Mouse (Mus musculus) liver, embryonic 14.5 days (tissue): ENCODE data around the gene Mrpl51. TPM values are rescaled to one million over a fixed set of nuclear protein-coding genes. Genes with fewer than 3 reads are reported as not detected.
A peak's percentile ranks its signal among the peaks of the same experiment; 100 is the strongest.
"Not testable (repeated sequence)": the region's sequence is repeated elsewhere in the genome, so short reads cannot be mapped to it uniquely, and the experiment has no call there.

ENCODE experiments used
- ATAC-seq: fragments of 200-750 bp; cut with Nextera tagmentation; 2 replicates; pipeline ENCODE4 v1.8.0; 2017; ENCODE audit warnings: moderate number of reproducible peaks, mild to moderate bottlenecking, moderate library complexity; ENCODE audit not compliant: insufficient read depth
- DNase-seq, 3 experiments: peaks; one replicate each; pipeline ENCODE4 v3.0.0-alpha.2; 2012 to 2013; ENCODE audit warnings: low read depth in 3 of 3, low spot score in 3 of 3
- H3K27ac ChIP-seq: fragments of 300-500 bp; sonication (generic); 2 replicates; pipeline ENCODE4 v1.5.1; 2014; ENCODE audit warnings: moderate library complexity, mild to moderate bottlenecking, control low read depth, inconsistent platforms
- H3K27me3 ChIP-seq: fragments of 300-500 bp; sonication (generic); 2 replicates; pipeline ENCODE4 v1.6.1; 2014; ENCODE audit warnings: mild to moderate bottlenecking, low read length, moderate library complexity; ENCODE audit not compliant: control insufficient read depth, insufficient read depth
- H3K36me3 ChIP-seq: fragments of 300-500 bp; sonication (generic); replicated peaks from 2 replicates; pipeline ENCODE4 v1.6.1; 2014; ENCODE audit warnings: low read depth; ENCODE audit not compliant: control insufficient read depth, insufficient read depth
- H3K4me1 ChIP-seq, 2 experiments: fragments of 200-500 bp in 1 of 2; fragments of 300-500 bp in 1 of 2; sonication (generic) in 1 of 2; replicated peaks; 2 replicates each; pipeline ENCODE4 v1.6.1; 2012 to 2014; ENCODE audit warnings: antibody characterized with exemption in 1 of 2, inconsistent platforms in 1 of 2, low read length in 1 of 2; ENCODE audit not compliant: control insufficient read depth in 2 of 2, insufficient read depth in 2 of 2
- H3K4me2 ChIP-seq: fragments of 300-500 bp; sonication (generic); 2 replicates; pipeline ENCODE4 v1.6.1; 2014; ENCODE audit warnings: low read depth, mild to moderate bottlenecking, control low read depth, moderate library complexity
- H3K4me3 ChIP-seq, 2 experiments: fragments of 200-500 bp in 1 of 2; fragments of 300-500 bp in 1 of 2; sonication (generic) in 1 of 2; 2 replicates each; pipeline ENCODE4 v1.5.1; 2012 to 2014; ENCODE audit warnings: low read depth in 2 of 2, low read length in 2 of 2, mild to moderate bottlenecking in 2 of 2, control low read depth in 1 of 2, inconsistent platforms in 1 of 2, moderate library complexity in 1 of 2; ENCODE audit not compliant: insufficient read depth in 1 of 2
- H3K9ac ChIP-seq: fragments of 300-500 bp; sonication (generic); replicated peaks from 2 replicates; pipeline ENCODE4 v1.6.1; 2014; ENCODE audit warnings: mild to moderate bottlenecking, control low read depth, moderate library complexity
- H3K9me3 ChIP-seq: fragments of 300-500 bp; sonication (generic); 2 replicates; pipeline ENCODE4 v1.6.1; 2016; ENCODE audit warnings: low read length, mixed read lengths; ENCODE audit not compliant: control insufficient read depth
- CTCF ChIP-seq: IDR thresholded peaks from 2 replicates; pipeline ENCODE4 v1.5.1; 2016; ENCODE audit warnings: antibody characterized with exemption, low read depth, control low read depth
- EP300 ChIP-seq: IDR thresholded peaks from 2 replicates; pipeline ENCODE4 v1.6.1; 2016; ENCODE audit warnings: antibody characterized with exemption, low read depth
- WGBS: fragments of 180-500 bp; shearing (Covaris S2); extraction: QIAGEN DNeasy Blood & Tissue Kit; methylation state at CpG from one replicate; pipeline ENCODE4 v1.1.7; 2014; ENCODE audit not compliant: insufficient replicate concordance; 5-methylcytosine and 5-hydroxymethylcytosine counted together
- polyA plus RNA-seq, 2 experiments: library from polyadenylated mRNA; depleted of rRNA in 1 of 2; stranded (reverse) in 1 of 2; unstranded in 1 of 2; fragments of >200 nt; fragmentation: Nextera tagmentation in 1 of 2; extraction: Ambion mirVana in 1 of 2; gene quantifications; 2 replicates each; pipeline versions ENCODE4 v1.2.1 to v1.2.3; 2012 to 2014

Mrpl51 gene
- polyA plus RNA-seq, 2 experiments = 50.9 to 182 TPM

DNA sequence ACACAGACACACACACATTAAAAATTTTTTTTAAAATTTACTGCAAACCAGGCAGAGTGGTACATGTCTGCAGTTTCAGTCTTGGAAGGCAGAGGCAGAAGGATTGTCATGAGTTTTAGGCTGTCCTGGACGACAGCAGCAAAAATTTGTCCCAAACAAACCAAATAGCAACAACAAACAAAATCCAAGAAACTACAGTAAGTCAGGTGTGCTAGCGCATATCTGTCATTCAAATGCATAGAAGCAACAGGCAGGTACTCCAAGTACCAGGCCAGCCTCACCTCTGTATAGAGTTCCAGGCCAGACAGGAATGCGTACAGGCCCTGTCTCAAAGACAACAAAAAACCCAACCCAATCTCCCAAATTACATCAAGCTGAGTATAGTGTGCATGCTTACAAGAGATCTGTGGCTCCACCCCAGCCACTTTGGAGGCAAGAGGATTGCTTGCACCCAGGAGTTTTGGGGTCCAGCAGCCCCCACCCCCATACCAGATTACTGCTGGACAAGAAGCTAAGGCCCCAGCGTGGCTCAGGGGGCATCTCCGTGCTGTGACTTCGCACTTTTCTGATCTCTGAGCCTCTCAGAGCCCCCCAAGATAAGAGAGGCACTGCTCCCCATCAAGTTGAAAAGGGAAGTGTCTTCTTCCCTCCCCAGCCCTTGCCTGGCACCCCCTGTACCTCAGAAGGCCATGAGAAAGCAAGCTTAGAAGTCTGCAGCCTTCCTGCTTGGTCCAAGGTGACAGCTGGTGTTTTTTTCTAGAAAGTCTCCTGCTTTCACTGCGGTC, 31.6 kb upstream of the Mrpl51 start:
- H3K27me3 ChIP-seq = no peaks in the 10 kb centered on the region
- peaks cover 7 to 31% of the 10 kb centered on the region in 2 experiments for H3K4me1 ChIP-seq
- no peak for TF ChIP-seq EP300
- no peak for ATAC-seq
- 47% methylated on average over 7 of the region's 7 CpGs for WGBS
- no peak overlapping the region for H3K27ac ChIP-seq
- no peaks in the 10 kb centered on the region for H3K9me3 ChIP-seq
- no peak overlapping the region for H3K4me3 ChIP-seq
- no peak overlapping the region for H3K9ac ChIP-seq
- no peak for DNase-seq
- H3K4me2 ChIP-seq = peak overlapping the region; percentile 28
- peaks cover 12% of the 10 kb centered on the region for H3K36me3 ChIP-seq

GRCm38 (mm10) chr6:125160558-125160853, 31.1 kb upstream of the Mrpl51 start:
- no peak for DNase-seq
- TF ChIP-seq EP300 = no peak
- Histone ChIP-seq H3K4me2 (peak overlapping the region; percentile 28), H3K27me3 (no peaks in the 10 kb centered on the region), H3K4me3 (no peak overlapping the region), H3K9ac (no peak overlapping the region), H3K9me3 (no peaks in the 10 kb centered on the region), H3K36me3 (peaks cover 12% of the 10 kb centered on the region), H3K4me1 (peaks cover 7 to 26% of the 10 kb centered on the region in 2 experiments), H3K27ac (no peak overlapping the region)
- 38% methylated on average over 10 of the region's 10 CpGs for WGBS
- no peak for ATAC-seq

DNA sequence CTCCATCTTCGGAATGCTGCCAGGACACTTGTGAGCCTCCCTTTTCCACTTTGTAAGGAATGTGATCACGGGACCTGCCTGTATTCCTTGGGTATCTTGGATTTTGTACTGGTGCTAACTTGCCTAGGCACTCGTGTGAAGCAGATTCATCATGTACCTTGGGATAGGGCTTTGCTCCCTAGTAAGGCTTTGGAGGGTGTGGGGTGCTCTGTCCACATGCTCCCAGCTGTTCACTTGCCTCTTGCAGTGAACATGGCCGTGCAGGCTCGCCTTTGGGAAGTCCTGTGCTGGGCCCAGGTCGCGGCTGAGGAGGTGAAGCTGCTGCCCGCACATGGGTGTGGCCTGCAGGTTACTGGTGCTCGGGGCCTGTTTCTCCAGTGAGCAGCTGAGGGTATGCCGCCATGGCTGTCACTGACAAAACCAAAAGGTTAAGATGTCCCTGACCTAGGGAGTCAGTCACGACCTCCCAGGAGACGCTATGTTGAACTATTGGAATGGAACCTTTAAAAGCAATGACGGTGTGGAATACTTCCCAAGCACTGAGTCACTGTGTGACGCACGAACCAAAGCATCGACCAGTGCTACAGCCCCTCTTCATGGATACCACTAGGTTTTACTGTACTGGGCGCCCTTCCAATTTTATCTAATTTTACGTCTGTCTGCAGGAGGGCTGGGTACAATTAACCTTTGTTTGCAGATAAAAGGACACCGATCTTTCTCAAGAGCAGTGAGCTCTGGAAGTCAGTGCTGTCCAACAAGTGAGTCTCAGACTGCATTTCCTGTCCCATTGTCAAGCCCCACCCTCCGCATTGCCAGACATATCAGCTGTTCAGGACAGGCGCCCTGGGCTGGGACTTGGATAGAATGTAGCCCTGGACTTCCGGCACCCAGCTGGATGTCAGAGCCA, 30.5 kb upstream of the Mrpl51 start:
- no peaks in the 10 kb centered on the region for H3K9me3 ChIP-seq
- H3K36me3 ChIP-seq = peaks cover 12% of the 10 kb centered on the region
- H3K27ac ChIP-seq = peak overlapping the region; percentile 20; the same call in 1 of the 2 replicates
- DNase-seq (no peak), ATAC-seq (no peak)
- TF ChIP-seq CTCF (no peak), EP300 (no peak)
- H3K4me3 ChIP-seq = no peak overlapping the region
- H3K27me3 ChIP-seq = no peaks in the 10 kb centered on the region
- no peak overlapping the region for H3K9ac ChIP-seq
- peak overlapping the region; percentile 28 for H3K4me2 ChIP-seq
- WGBS = 21% methylated on average over 22 of the region's 22 CpGs
- H3K4me1 ChIP-seq = peaks cover 7 to 26% of the 10 kb centered on the region in 2 experiments

DNA sequence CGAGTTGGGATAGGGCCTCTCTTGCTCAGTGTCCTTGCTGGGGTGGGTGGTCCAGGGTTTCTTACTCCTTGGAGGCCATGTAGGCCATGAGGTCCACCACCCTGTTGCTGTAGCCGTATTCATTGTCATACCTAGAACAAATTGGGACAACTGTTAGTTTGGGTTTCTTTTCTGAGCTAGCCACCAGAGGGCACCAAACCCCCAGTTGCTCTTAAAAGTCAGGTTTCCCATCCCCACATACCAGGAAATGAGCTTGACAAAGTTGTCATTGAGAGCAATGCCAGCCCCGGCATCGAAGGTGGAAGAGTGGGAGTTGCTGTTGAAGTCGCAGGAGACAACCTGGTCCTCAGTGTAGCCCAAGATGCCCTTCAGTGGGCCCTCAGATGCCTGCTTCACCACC, 29.6 kb upstream of the Mrpl51 start:
- H3K4me2 ChIP-seq, DNase-seq, H3K27me3 ChIP-seq, H3K27ac ChIP-seq, H3K9me3 ChIP-seq, H3K4me3 ChIP-seq, ATAC-seq, H3K9ac ChIP-seq: not testable (repeated sequence)
- Histone ChIP-seq H3K4me1 (peaks cover 14 to 31% of the 10 kb centered on the region in 2 experiments), H3K36me3 (peaks cover 12% of the 10 kb centered on the region)
- TF ChIP-seq CTCF = peak; percentile 70
- WGBS = 8% methylated on average over 3 of the region's 5 CpGs

DNA sequence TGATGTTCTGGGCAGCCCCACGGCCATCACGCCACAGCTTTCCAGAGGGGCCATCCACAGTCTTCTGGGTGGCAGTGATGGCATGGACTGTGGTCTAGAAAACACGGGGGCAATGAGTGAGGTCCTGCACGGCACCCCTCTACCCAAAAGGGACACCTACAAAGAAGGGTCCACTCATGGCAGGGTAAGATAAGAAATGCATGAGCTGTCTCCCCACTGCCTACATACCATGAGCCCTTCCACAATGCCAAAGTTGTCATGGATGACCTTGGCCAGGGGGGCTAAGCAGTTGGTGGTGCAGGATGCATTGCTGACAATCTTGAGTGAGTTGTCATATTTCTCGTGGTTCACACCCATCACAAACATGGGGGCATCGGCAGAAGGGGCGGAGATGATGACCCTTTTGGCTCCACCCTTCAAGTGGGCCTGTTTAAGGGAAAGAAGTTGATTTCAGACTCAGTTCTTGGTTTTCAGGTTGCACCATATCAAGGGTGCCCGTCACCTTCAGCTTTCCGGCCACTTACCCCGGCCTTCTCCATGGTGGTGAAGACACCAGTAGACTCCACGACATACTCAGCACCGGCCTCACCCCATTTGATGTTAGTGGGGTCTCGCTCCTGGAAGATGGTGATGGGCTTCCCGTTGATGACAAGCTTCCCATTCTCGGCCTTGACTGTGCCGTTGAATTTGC, 28.8 kb upstream of the Mrpl51 start:
- H3K4me1 ChIP-seq = peaks cover 22 to 38% of the 10 kb centered on the region in 2 experiments
- ATAC-seq = not testable (repeated sequence)
- 62% methylated on average over 9 of the region's 16 CpGs for WGBS

More for the DNA sequence above, 28.8 kb upstream of the Mrpl51 start:
- not testable (repeated sequence) for H3K4me3 ChIP-seq, H3K27ac ChIP-seq, H3K9me3 ChIP-seq, H3K9ac ChIP-seq, H3K27me3 ChIP-seq, DNase-seq, H3K4me2 ChIP-seq
- peaks cover 19% of the 10 kb centered on the region for H3K36me3 ChIP-seq
